Mouse (Mus musculus): Measurements from ENCODE around the gene Gm12258. TPM values are rescaled to one million over a fixed set of nuclear protein-coding genes. Genes with fewer than 3 reads are reported as not detected.

The Gm12258 gene
- polyA plus RNA-seq, 1 experiment from 2014 or later = 7.4 TPM

Other genes with a start within 250 kb of the Gm12258 start
- gene 2210407C18Rik, start 231.1 kb upstream of the Gm12258 start, polyA plus RNA-seq (2016; fragmentation: Nextera tagmentation; extraction: Ambion mirVana) = not detected in 2 replicates
- not detected in 2 replicates for gene Olfr323, start 216.7 kb upstream of the Gm12258 start, polyA plus RNA-seq (2016; fragmentation: Nextera tagmentation; extraction: Ambion mirVana)
- 1.1 and 1.2 TPM in 2 replicates for gene Trim58, start 206.7 kb upstream of the Gm12258 start, polyA plus RNA-seq (2016; fragmentation: Nextera tagmentation; extraction: Ambion mirVana)
- gene Olfr322, start 188.4 kb upstream of the Gm12258 start, polyA plus RNA-seq (2016; fragmentation: Nextera tagmentation; extraction: Ambion mirVana) = not detected in 2 replicates
- gene Olfr320, start 166.1 kb upstream of the Gm12258 start, polyA plus RNA-seq (2016; fragmentation: Nextera tagmentation; extraction: Ambion mirVana) = not detected in 2 replicates
- gene Olfr319, start 148.0 kb upstream of the Gm12258 start, polyA plus RNA-seq (2016; fragmentation: Nextera tagmentation; extraction: Ambion mirVana) = not detected in 2 replicates
- gene Olfr318, start 123.1 kb upstream of the Gm12258 start, polyA plus RNA-seq (2016; fragmentation: Nextera tagmentation; extraction: Ambion mirVana) = not detected in 2 replicates
- gene Olfr317, start 107.9 kb upstream of the Gm12258 start, polyA plus RNA-seq (2016; fragmentation: Nextera tagmentation; extraction: Ambion mirVana) = not detected in 2 replicates
- not detected in 2 replicates for gene Olfr316, start 94.4 kb upstream of the Gm12258 start, polyA plus RNA-seq (2016; fragmentation: Nextera tagmentation; extraction: Ambion mirVana)
- not detected in 2 replicates for gene Olfr315, start 74.0 kb upstream of the Gm12258 start, polyA plus RNA-seq (2016; fragmentation: Nextera tagmentation; extraction: Ambion mirVana)
- not detected in 2 replicates for gene Olfr314, start 64.2 kb upstream of the Gm12258 start, polyA plus RNA-seq (2016; fragmentation: Nextera tagmentation; extraction: Ambion mirVana)
- gene Fam183b, start 45.2 kb upstream of the Gm12258 start, polyA plus RNA-seq (2016; fragmentation: Nextera tagmentation; extraction: Ambion mirVana) = 1.0 and 1.4 TPM in 2 replicates
- gene Olfr313, start 32.2 kb upstream of the Gm12258 start, polyA plus RNA-seq (2016; fragmentation: Nextera tagmentation; extraction: Ambion mirVana) = not detected in 2 replicates
- 0.04 TPM in 1 of 2 replicates, not detected in the other for gene Olfr312, start 17.9 kb upstream of the Gm12258 start, polyA plus RNA-seq (2016; fragmentation: Nextera tagmentation; extraction: Ambion mirVana)
- not detected in 2 replicates for gene Olfr311, start 7.9 kb upstream of the Gm12258 start, polyA plus RNA-seq (2016; fragmentation: Nextera tagmentation; extraction: Ambion mirVana)
- 4.1 and 8.1 TPM in 2 replicates for gene 2810021J22Rik, start 20.1 kb downstream of the Gm12258 start, polyA plus RNA-seq (2016; fragmentation: Nextera tagmentation; extraction: Ambion mirVana)
- gene Zfp39, start 57.1 kb downstream of the Gm12258 start, polyA plus RNA-seq (2016; fragmentation: Nextera tagmentation; extraction: Ambion mirVana) = 3.9 and 5.4 TPM in 2 replicates
- gene Btnl10, start 70.8 kb downstream of the Gm12258 start, polyA plus RNA-seq (2016; fragmentation: Nextera tagmentation; extraction: Ambion mirVana) = not detected in 2 replicates
- 169 and 213 TPM in 2 replicates for gene Rnf187, start 91.8 kb downstream of the Gm12258 start, polyA plus RNA-seq (2016; fragmentation: Nextera tagmentation; extraction: Ambion mirVana)
- 4.8 and 9.8 TPM in 2 replicates for gene Hist3h2ba, start 101.8 kb downstream of the Gm12258 start, polyA plus RNA-seq (2016; fragmentation: Nextera tagmentation; extraction: Ambion mirVana)
- gene Hist3h2a, start 107.5 kb downstream of the Gm12258 start, polyA plus RNA-seq (2016; fragmentation: Nextera tagmentation; extraction: Ambion mirVana) = 15.5 and 15.9 TPM in 2 replicates
- gene Trim17, start 107.5 kb downstream of the Gm12258 start, polyA plus RNA-seq (2016; fragmentation: Nextera tagmentation; extraction: Ambion mirVana) = 0.75 and 0.79 TPM in 2 replicates
- gene Trim11, start 130.9 kb downstream of the Gm12258 start, polyA plus RNA-seq (2016; fragmentation: Nextera tagmentation; extraction: Ambion mirVana) = 24.0 and 31.4 TPM in 2 replicates